Mouse (Mus musculus) forebrain, embryonic 10.5 days (tissue): Measurements from ENCODE around the gene Dpf3. TPM values are rescaled to one million over a fixed set of nuclear protein-coding genes. Genes with fewer than 3 reads are reported as not detected.

Experiments
- DNase-seq: peaks from one replicate; pipeline ENCODE4 v3.0.0-alpha.2; 2017; ENCODE audit warnings: low spot score; ENCODE audit errors: extremely low spot score
- H3K27ac ChIP-seq: fragments of 300-500 bp; sonication (generic); 2 replicates; pipeline ENCODE4 v1.5.1; 2016; ENCODE audit warnings: mild to moderate bottlenecking
- H3K27me3 ChIP-seq: fragments of 300-500 bp; sonication (generic); 2 replicates; pipeline ENCODE4 v1.6.1; 2016; ENCODE audit warnings: mild to moderate bottlenecking; ENCODE audit not compliant: poor library complexity, severe bottlenecking
- H3K36me3 ChIP-seq: fragments of 300-500 bp; sonication (generic); replicated peaks from 2 replicates; pipeline ENCODE4 v1.6.1; 2016; ENCODE audit warnings: mild to moderate bottlenecking, moderate library complexity
- H3K4me1 ChIP-seq: fragments of 300-500 bp; sonication (generic); 2 replicates; pipeline ENCODE4 v1.6.1; 2016
- H3K4me3 ChIP-seq: fragments of 300-500 bp; sonication (generic); 2 replicates; pipeline ENCODE4 v1.5.1; 2016; ENCODE audit warnings: mild to moderate bottlenecking, moderate library complexity
- H3K9me3 ChIP-seq: fragments of 300-500 bp; sonication (generic); 2 replicates; pipeline ENCODE4 v1.6.1; 2016; ENCODE audit warnings: mild to moderate bottlenecking, moderate library complexity
- WGBS: fragments of 180-500 bp; shearing (Covaris S2); methylation state at CpG from one replicate; pipeline ENCODE4 v1.1.7; 2016; 5-methylcytosine and 5-hydroxymethylcytosine counted together
- polyA plus RNA-seq: library from polyadenylated mRNA; unstranded; fragments of >200 nt; fragmentation: Nextera tagmentation; extraction: Ambion mirVana; gene quantifications from 2 replicates; pipeline ENCODE4 v1.2.1, GENCODE M21; 2016

Dpf3 gene
- polyA plus RNA-seq, 1 experiment from 2014 or later: 2.2 TPM

DNA sequence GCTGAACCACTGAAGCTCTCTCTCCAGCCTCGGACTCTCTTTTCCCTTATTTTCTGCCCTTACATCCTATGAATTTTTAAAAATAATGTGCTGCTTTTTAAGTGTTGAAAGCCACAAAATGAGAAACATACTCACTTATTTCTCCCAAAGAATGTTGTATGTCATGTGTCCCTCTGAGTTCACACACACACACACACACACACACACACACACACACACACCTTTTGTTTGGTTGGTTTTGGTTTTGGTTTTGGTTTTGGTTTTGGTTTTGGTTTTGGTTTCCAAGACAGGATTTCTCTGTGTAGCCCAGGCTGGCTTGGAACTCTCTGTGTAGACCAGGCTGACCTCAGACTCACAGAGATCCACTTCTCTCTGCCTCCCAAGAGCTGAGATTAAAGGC, 37.0 kb downstream of the Dpf3 start:
- H3K9me3 ChIP-seq: no peaks in the 10 kb centered on the region
- no peaks in the 10 kb centered on the region for H3K36me3 ChIP-seq
- WGBS: 94% methylated on average over 1 of the region's 1 CpGs

DNA sequence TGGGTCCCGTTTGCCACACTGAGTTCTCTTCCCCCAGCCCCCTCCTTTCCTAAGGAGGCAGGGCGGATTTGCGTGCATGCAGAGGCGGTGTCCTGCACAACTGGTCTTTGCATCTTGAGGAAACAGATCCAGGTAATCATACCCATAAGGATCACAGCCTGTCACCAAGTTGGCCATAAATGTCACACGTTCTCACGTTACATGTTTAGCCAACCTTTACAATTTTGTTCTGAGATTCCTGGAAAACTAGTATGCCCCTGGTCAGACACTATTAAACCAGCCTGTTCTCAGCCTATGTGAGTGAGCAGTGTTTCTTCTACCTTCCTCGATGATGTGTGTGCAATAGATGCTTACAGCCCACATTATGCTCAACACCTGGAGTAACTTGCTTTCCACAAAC, 38.3 kb downstream of the Dpf3 start:
- Histone ChIP-seq H3K27me3 (no peaks in the 10 kb centered on the region), H3K4me1 (no peaks in the 10 kb centered on the region; the same call in 1 of the 2 replicates), H3K27ac (no peak overlapping the region), H3K9me3 (no peaks in the 10 kb centered on the region), H3K4me3 (no peak overlapping the region), H3K36me3 (no peaks in the 10 kb centered on the region)
- 90% methylated on average over 7 of the region's 7 CpGs for WGBS
- no peak for DNase-seq

More for the DNA sequence above, 37.0 kb downstream of the Dpf3 start:
- Histone ChIP-seq H3K4me1 (no peaks in the 10 kb centered on the region; the same call in 1 of the 2 replicates), H3K27ac (no peak overlapping the region), H3K4me3 (no peak overlapping the region), H3K27me3 (no peaks in the 10 kb centered on the region)
- no peak for DNase-seq

DNA sequence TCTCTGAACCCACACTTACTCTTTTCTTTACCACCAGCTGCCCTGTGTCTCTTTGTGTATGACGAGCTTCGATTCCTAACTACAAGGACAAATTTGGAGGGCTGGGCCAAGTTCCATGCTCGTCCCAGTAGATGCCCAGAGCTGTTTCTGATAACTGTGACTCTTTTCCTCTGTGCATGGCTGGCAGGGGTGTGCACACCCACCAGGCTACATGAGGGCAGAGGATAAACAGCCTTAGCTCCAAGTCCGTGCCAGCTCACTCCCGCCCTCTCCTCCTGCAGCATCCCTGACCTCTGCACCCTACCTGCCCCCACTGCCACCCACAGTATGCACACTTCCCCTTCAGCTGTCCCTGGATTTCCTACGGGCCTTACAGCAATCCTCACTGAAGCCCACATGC, 41.9 kb downstream of the Dpf3 start:
- Histone ChIP-seq H3K4me3 (no peak overlapping the region), H3K4me1 (no peaks in the 10 kb centered on the region; the same call in 1 of the 2 replicates), H3K27ac (no peak overlapping the region), H3K36me3 (no peaks in the 10 kb centered on the region), H3K9me3 (no peaks in the 10 kb centered on the region), H3K27me3 (no peaks in the 10 kb centered on the region)
- 87% methylated on average over 6 of the region's 6 CpGs for WGBS
- no peak for DNase-seq

DNA sequence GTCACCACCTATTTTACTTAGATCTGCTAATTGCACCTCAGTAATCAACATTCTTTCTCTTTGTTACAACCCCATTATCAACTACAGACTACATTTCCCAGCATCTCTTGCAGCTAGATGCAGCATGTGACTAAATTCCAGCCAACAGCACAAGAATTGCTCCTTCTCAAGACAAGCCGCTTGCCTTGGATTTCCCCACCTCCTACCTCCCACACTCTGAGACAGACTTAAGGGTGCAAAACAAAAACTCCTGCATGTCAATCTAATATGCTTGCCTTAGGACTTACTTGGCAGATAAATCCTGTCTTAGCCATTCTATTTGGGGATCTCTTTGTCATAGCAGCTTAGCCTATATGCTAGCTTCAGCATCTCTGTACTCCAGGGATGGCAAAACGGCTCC, 43.1 kb downstream of the Dpf3 start:
- Histone ChIP-seq H3K9me3 (no peaks in the 10 kb centered on the region), H3K27ac (no peak overlapping the region), H3K36me3 (no peaks in the 10 kb centered on the region), H3K4me3 (no peak overlapping the region), H3K27me3 (no peaks in the 10 kb centered on the region), H3K4me1 (no peaks in the 10 kb centered on the region; the same call in 1 of the 2 replicates)
- WGBS: 90% methylated on average over 2 of the region's 2 CpGs
- no peak for DNase-seq

DNA sequence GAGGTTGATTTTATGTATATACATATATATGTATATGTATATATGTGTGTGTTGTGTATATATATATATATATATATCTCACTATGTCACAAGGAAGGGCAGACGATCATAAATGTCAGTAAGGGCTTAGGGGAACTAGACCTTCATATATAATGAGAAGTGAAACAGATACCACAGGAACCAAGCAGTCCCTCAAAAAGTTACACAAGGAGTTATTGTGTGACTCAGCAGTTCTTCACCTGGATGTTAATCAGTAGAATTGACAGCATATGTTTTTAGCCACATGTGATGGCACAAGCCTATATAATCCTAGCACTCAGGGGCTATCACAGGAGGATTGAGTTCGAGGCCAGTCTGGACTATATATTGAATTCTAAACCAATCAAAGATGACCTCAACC, 49.5 kb downstream of the Dpf3 start:
- H3K27ac ChIP-seq: no peak overlapping the region
- no peak for DNase-seq
- WGBS: 84% methylated on average over 2 of the region's 2 CpGs
- no peak overlapping the region for H3K4me3 ChIP-seq
- H3K4me1 ChIP-seq: no peaks in the 10 kb centered on the region
- no peaks in the 10 kb centered on the region for H3K27me3 ChIP-seq
- H3K9me3 ChIP-seq: no peaks in the 10 kb centered on the region
- no peaks in the 10 kb centered on the region for H3K36me3 ChIP-seq

- H3K27me3 ChIP-seq: no peaks in the 10 kb centered on the region
- DNase-seq: no peak
- no peaks in the 10 kb centered on the region for H3K4me1 ChIP-seq
- H3K27ac ChIP-seq: no peak overlapping the region
- WGBS: 73% methylated on average over 10 of the region's 10 CpGs
- no peak overlapping the region for H3K4me3 ChIP-seq
- H3K9me3 ChIP-seq: no peaks in the 10 kb centered on the region
- H3K36me3 ChIP-seq: no peaks in the 10 kb centered on the region
Observed at GRCm38 (mm10) chr12:83433987-83434698, 53.4 kb downstream of the Dpf3 start.

DNA sequence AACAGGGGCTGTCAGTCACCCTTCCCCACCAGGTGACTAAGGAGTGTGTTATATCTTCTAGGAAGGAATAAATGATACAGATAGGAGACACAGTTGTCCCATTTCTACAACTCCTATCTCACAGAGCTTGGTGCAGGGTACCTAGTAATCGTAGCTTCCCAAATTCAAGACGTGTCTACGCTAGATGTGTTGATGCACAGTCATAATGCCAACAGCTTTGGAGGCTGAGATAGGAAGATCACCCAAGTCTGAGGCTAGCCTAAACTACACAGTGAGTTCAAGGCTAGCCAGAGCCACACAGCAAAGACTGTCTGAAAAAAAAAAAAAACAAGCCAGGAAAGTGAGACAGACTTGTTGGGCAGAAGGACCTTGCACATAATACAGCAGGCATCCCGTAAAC, 54.1 kb downstream of the Dpf3 start:
- no peaks in the 10 kb centered on the region for H3K27me3 ChIP-seq
- H3K4me3 ChIP-seq: no peak overlapping the region
- WGBS: 98% methylated on average over 4 of the region's 4 CpGs
- H3K9me3 ChIP-seq: no peaks in the 10 kb centered on the region
- H3K27ac ChIP-seq: no peak overlapping the region
- DNase-seq: no peak
- H3K4me1 ChIP-seq: no peaks in the 10 kb centered on the region
- no peaks in the 10 kb centered on the region for H3K36me3 ChIP-seq

DNA sequence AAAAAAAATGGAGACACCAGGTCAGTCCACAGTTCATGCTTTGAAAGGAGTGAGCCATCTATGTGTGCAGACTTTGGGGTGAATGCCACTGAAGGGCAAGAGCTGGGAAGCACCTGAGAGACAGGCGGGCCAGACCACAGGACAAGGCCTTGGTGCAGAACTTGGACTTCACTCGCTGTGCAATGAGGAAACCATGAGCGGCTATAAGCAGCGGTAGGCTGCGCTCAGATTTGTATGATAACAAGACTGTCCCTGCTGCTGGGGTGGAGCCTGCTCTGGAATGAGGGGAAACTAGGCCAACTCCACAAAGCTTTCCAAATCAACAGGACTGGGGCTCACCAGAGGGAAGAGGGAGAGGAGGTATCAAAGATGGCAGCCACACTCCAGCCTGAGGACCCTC, 57.3 kb downstream of the Dpf3 start:
- Histone ChIP-seq H3K9me3 (no peaks in the 10 kb centered on the region), H3K4me3 (no peak overlapping the region), H3K36me3 (no peaks in the 10 kb centered on the region), H3K4me1 (peaks cover 25% of the 10 kb centered on the region), H3K27ac (no peak overlapping the region), H3K27me3 (no peaks in the 10 kb centered on the region)
- WGBS: 90% methylated on average over 5 of the region's 5 CpGs
- no peak for DNase-seq

- H3K27ac ChIP-seq: 0 out of 2 replicates have a peak overlapping the region, but pooled peaks have one; percentile 40
- no peaks in the 10 kb centered on the region for H3K27me3 ChIP-seq
- H3K9me3 ChIP-seq: no peaks in the 10 kb centered on the region
- peaks cover 31% of the 10 kb centered on the region for H3K4me1 ChIP-seq
- 62% methylated on average over 9 of the region's 9 CpGs for WGBS
- no peaks in the 10 kb centered on the region for H3K36me3 ChIP-seq
- no peak for DNase-seq
- no peak overlapping the region for H3K4me3 ChIP-seq
Observed at GRCm38 (mm10) chr12:83428016-83428415, 59.5 kb downstream of the Dpf3 start.

DNA sequence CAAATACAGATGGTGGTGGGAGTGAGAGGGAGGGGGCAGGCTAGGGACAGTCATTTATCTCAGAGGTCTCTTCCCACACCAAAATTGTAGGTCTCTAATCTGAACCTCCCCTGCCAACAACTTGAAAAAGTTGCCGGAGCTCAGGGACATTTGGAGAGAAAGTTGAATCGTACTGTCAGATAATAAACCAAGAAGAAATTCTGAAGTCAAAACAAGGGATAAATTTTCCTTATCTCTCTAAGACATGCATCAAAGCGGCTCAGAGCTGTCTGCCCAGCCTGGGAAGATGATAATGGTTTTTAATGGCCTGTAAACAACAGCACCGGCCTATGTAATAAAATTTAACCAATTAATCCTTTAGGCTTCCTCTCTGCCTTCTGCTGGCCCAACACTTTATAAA, 59.9 kb downstream of the Dpf3 start:
- H3K9me3 ChIP-seq: no peaks in the 10 kb centered on the region
- peaks cover 31% of the 10 kb centered on the region for H3K4me1 ChIP-seq
- no peak overlapping the region for H3K4me3 ChIP-seq
- H3K27ac ChIP-seq: 0 out of 2 replicates have a peak overlapping the region, but pooled peaks have one; percentile 40
- no peaks in the 10 kb centered on the region for H3K36me3 ChIP-seq
- WGBS: 84% methylated on average over 4 of the region's 4 CpGs
- no peaks in the 10 kb centered on the region for H3K27me3 ChIP-seq
- no peak for DNase-seq

DNA sequence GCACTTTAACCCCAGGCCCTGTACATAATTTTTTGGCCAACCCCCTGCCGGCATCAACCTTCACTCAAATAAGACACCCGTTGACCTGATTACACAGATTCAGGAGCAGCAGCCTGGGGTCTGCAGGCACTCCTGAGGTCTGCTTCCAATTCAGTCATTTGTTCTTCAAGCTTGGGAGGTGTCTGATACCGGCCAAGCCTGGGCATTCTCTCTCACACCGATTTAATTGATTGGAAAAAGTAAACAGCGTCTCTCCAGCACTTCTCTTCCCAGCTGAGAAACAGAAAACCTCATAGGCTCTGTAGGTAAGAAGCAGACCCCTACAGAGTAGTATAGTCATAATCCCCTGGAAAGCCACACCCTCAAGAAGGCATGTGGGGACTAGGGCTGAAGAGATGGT, 61.2 kb downstream of the Dpf3 start:
- peaks cover under 1% of the 10 kb centered on the region for H3K9me3 ChIP-seq
- H3K4me1 ChIP-seq: peaks cover 31% of the 10 kb centered on the region
- WGBS: 64% methylated on average over 5 of the region's 5 CpGs
- no peak overlapping the region for H3K27ac ChIP-seq
- no peak overlapping the region for H3K4me3 ChIP-seq
- no peak for DNase-seq
- H3K27me3 ChIP-seq: no peaks in the 10 kb centered on the region
- H3K36me3 ChIP-seq: no peaks in the 10 kb centered on the region

DNA sequence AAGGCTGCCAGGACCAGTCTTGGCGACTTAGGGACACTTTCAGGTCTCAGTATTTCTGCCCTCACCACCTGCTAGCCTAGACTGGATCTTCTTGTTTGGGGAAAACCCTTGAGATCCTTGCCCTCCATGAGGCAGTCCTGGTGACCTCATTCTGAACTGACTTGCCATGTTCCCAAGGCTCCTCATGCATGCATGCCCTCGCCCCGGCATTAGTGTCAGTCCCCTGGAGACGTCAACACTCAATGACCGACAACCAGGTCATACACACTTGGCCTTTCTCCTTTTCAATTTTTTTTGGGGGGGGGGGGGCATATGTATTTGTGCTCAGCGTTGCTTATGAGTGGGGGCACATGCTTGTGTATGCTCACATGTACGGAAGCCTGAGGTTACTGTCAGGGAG, 61.8 kb downstream of the Dpf3 start:
- no peaks in the 10 kb centered on the region for H3K27me3 ChIP-seq
- DNase-seq: no peak
- H3K4me1 ChIP-seq: peaks cover 31% of the 10 kb centered on the region
- no peaks in the 10 kb centered on the region for H3K36me3 ChIP-seq
- H3K9me3 ChIP-seq: peaks cover 4% of the 10 kb centered on the region
- no peak overlapping the region for H3K4me3 ChIP-seq
- H3K27ac ChIP-seq: no peak overlapping the region
- WGBS: 81% methylated on average over 7 of the region's 7 CpGs

DNA sequence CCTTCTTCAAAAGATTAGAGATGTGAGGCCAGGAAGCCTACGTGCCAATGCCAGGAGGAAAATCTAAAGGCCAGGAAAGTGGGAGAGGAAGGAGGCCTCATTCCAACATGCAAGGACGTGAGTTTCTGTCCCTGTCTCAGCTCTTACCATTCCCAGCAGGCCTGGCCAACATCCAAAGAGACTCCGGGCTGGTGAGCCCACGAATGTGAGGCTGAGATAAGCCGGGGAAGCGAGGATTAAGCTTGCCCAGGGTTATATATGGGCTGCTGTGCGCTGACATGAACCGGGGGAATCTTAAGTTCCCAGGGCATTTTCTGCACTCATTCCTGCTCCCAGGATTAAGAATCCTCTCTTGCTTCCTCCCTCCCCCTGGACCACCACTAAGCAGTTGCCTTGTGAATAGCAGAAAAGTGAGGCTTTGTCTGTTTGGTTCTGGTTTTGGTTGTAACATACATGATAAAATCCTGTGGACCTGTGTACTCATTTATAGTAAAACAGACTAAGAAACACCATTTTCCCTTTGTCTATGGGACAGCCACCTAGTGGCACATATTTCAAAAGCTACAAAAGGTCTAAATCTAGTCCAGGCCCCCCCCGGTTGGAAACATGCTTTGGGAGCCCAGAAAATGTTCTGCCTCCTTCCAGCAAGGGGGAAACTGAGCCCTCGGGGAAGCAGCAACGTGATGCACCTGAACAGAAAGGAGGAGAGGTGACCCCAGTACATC, 62.6 kb downstream of the Dpf3 start:
- WGBS: 70% methylated on average over 11 of the region's 11 CpGs
- Histone ChIP-seq H3K4me3 (no peak overlapping the region), H3K4me1 (peaks cover 31% of the 10 kb centered on the region), H3K27ac (no peak overlapping the region), H3K36me3 (no peaks in the 10 kb centered on the region), H3K27me3 (no peaks in the 10 kb centered on the region), H3K9me3 (peaks cover 4% of the 10 kb centered on the region)
- DNase-seq: no peak
